Mouse (Mus musculus) forebrain, embryonic 14.5 days (tissue): ENCODE measurements around the gene Zfp467. TPM values are rescaled to one million over a fixed set of nuclear protein-coding genes. Genes with fewer than 3 reads are reported as not detected.
A peak's percentile ranks its signal among the peaks of the same experiment; 100 is the strongest.

ENCODE experiments used
- ATAC-seq: fragments of 200-750 bp; cut with Nextera tagmentation; 2 replicates; pipeline ENCODE4 v1.8.0; 2017; ENCODE audit warnings: mild to moderate bottlenecking, moderate library complexity
- DNase-seq: peaks from one replicate; pipeline ENCODE4 v3.0.0-alpha.2; 2015; ENCODE audit warnings: low spot score
- H3K27ac ChIP-seq: fragments of 300-500 bp; sonication (generic); 2 replicates; pipeline ENCODE4 v1.5.1; 2014; ENCODE audit warnings: low read depth, mild to moderate bottlenecking, control low read depth, low read length, moderate library complexity
- H3K27me3 ChIP-seq: fragments of 300-500 bp; sonication (generic); replicated peaks from 2 replicates; pipeline ENCODE4 v1.6.1; 2014; ENCODE audit warnings: low read length, control low read depth, mixed read lengths; ENCODE audit not compliant: control insufficient read depth, insufficient read depth
- H3K36me3 ChIP-seq: fragments of 300-500 bp; sonication (generic); 2 replicates; pipeline ENCODE4 v1.6.1; 2014; ENCODE audit warnings: low read length, control low read depth; ENCODE audit not compliant: control insufficient read depth, insufficient read depth
- H3K4me1 ChIP-seq: fragments of 300-500 bp; sonication (generic); 2 replicates; pipeline ENCODE4 v1.6.1; 2014; ENCODE audit warnings: antibody characterized with exemption, low read length, control low read depth; ENCODE audit not compliant: control insufficient read depth, insufficient read depth
- H3K4me2 ChIP-seq: fragments of 300-500 bp; sonication (generic); 2 replicates; pipeline ENCODE4 v1.6.1; 2014; ENCODE audit warnings: mild to moderate bottlenecking, control low read depth, low read length
- H3K4me3 ChIP-seq: fragments of 300-500 bp; sonication (generic); 2 replicates; pipeline ENCODE4 v1.5.1; 2014; ENCODE audit warnings: low read depth, low read length, control low read depth
- H3K9ac ChIP-seq: fragments of 300-500 bp; sonication (generic); 2 replicates; pipeline ENCODE4 v1.6.1; 2014; ENCODE audit warnings: mild to moderate bottlenecking, low read length, control low read depth, moderate library complexity
- H3K9me3 ChIP-seq: fragments of 300-500 bp; sonication (generic); replicated peaks from 2 replicates; pipeline ENCODE4 v1.6.1; 2016; ENCODE audit warnings: low read length, control low read depth, mixed read lengths; ENCODE audit not compliant: control insufficient read depth
- WGBS: fragments of 180-500 bp; shearing (Covaris S2); extraction: QIAGEN DNeasy Blood & Tissue Kit; methylation state at CpG from one replicate; pipeline ENCODE4 v1.1.7; 2014; 5-methylcytosine and 5-hydroxymethylcytosine counted together
- polyA plus RNA-seq: library from polyadenylated mRNA; unstranded; fragments of >200 nt; fragmentation: Nextera tagmentation; extraction: Ambion mirVana; gene quantifications from 2 replicates; pipeline ENCODE4 v1.2.1, GENCODE M21; 2014

Gene Zfp467
- polyA plus RNA-seq, 1 experiment from 2014 or later: 29.9 TPM

DNA sequence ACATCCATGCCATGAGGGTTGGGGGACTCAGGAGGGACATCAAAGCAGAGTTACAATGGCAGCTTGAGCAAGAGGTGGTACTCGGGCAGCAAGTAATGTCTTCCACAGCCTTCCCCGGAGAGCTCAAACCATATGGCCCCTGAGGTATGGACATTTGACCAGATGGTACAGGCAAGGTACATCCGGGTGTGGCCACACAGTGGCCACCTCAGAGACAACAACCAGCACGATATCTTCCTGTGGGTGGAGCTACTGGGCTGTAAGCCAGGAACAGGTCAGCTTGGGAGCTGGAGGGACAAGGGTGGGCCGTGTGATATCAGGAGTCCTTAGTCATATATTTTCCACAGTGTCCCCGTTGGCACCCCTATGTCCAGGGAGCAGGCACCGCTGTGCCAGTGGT, 21.9 kb upstream of the Zfp467 start:
- no peaks in the 10 kb centered on the region for H3K36me3 ChIP-seq
- DNase-seq (no peak), ATAC-seq (no peak)
- H3K4me2 ChIP-seq: no peak overlapping the region
- H3K27me3 ChIP-seq: no peaks in the 10 kb centered on the region
- WGBS: 83% methylated on average over 7 of the region's 7 CpGs
- no peaks in the 10 kb centered on the region for H3K9me3 ChIP-seq
- no peak overlapping the region for H3K27ac ChIP-seq
- no peaks in the 10 kb centered on the region for H3K4me1 ChIP-seq
- H3K4me3 ChIP-seq: no peak overlapping the region
- H3K9ac ChIP-seq: no peak overlapping the region

- ATAC-seq: no peak
- H3K4me1 ChIP-seq: no peaks in the 10 kb centered on the region
- no peak overlapping the region for H3K4me2 ChIP-seq
- no peaks in the 10 kb centered on the region for H3K36me3 ChIP-seq
- H3K27ac ChIP-seq: no peak overlapping the region
- DNase-seq: no peak
- H3K9ac ChIP-seq: no peak overlapping the region
- no peaks in the 10 kb centered on the region for H3K9me3 ChIP-seq
- no peak overlapping the region for H3K4me3 ChIP-seq
- WGBS: 34% methylated on average over 6 of the region's 6 CpGs
- H3K27me3 ChIP-seq: no peaks in the 10 kb centered on the region
Measured at GRCm38 (mm10) chr6:48466715-48467114, 21.1 kb upstream of the Zfp467 start.

DNA sequence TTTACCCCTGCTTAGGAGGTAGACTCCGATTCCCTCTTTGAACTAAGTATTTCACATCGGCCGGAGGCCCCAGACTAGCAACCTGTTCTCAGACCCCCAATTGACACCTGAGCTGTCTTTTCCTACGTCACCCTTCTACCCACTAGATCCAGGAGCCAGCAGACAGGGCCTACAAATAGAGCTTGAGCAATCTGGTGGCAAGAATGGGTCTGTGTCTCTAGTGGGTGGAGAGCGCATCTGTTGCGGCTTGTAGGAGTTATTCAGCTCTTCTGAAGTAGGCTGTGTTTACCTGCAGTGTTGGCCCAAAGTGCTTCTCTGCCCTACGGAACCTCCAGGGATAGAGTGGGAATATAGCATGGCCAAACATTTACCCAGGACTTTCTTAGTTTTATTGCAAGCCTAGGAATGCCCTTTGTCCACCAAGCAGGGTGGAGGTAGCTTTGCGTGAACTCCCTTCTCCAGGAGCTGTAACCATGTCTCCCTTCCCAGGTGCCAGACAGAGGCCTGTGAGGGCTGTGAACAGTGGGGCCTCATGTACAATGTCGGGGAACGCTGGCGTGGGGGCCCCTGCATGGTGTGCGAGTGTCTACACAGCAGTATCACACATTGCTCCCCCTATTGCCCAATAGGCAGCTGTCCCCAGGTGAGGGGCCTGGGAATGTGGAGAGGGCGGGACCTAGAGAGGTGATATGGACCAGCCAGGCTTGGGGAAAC, 19.5 kb upstream of the Zfp467 start:
- no peak overlapping the region for H3K4me2 ChIP-seq
- no peaks in the 10 kb centered on the region for H3K4me1 ChIP-seq
- H3K36me3 ChIP-seq: no peaks in the 10 kb centered on the region
- H3K27ac ChIP-seq: no peak overlapping the region
- no peak for DNase-seq
- no peak overlapping the region for H3K9ac ChIP-seq
- H3K27me3 ChIP-seq: no peaks in the 10 kb centered on the region
- H3K9me3 ChIP-seq: no peaks in the 10 kb centered on the region
- no peak overlapping the region for H3K4me3 ChIP-seq
- 94% methylated on average over 13 of the region's 13 CpGs for WGBS
- no peak for ATAC-seq

GRCm38 (mm10) chr6:48452771-48453170, 7.1 kb upstream of the Zfp467 start:
- H3K36me3 ChIP-seq: no peaks in the 10 kb centered on the region
- no peaks in the 10 kb centered on the region for H3K27me3 ChIP-seq
- no peaks in the 10 kb centered on the region for H3K9me3 ChIP-seq
- H3K4me3 ChIP-seq: no peak overlapping the region
- ATAC-seq: no peak
- no peak overlapping the region for H3K27ac ChIP-seq
- H3K9ac ChIP-seq: no peak overlapping the region
- no peak overlapping the region for H3K4me2 ChIP-seq
- H3K4me1 ChIP-seq: no peaks in the 10 kb centered on the region
- no peak for DNase-seq
- WGBS: 63% methylated on average over 3 of the region's 3 CpGs

GRCm38 (mm10) chr6:48452151-48452550, 6.5 kb upstream of the Zfp467 start:
- no peak for DNase-seq
- H3K4me3 ChIP-seq: no peak overlapping the region
- H3K9me3 ChIP-seq: no peaks in the 10 kb centered on the region
- WGBS: 53% methylated on average over 1 of the region's 1 CpGs
- no peaks in the 10 kb centered on the region for H3K27me3 ChIP-seq
- no peaks in the 10 kb centered on the region for H3K36me3 ChIP-seq
- no peak for ATAC-seq
- no peaks in the 10 kb centered on the region for H3K4me1 ChIP-seq
- H3K9ac ChIP-seq: no peak overlapping the region
- H3K27ac ChIP-seq: no peak overlapping the region
- no peak overlapping the region for H3K4me2 ChIP-seq

DNA sequence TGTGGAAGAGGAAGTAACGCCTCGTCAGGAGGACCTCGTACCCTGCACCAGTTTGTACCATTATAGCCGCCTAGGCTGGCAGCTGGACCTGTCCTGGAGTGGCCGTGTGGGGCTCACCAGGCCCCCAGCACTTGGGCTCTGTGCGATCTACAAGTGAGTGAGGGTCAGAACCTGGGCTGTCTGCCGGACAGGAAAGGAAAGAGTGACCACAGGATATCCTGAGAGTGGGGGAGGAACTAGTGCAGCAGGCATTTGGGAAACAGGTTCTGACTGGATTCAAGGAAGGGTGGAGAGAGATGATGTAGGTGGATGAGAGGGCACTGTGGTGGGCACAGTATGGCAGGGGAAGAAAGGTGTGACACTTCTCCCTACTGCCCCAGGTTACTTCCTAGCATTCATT, 2.9 kb upstream of the Zfp467 start:
- Histone ChIP-seq H3K4me1 (peaks cover 3% of the 10 kb centered on the region; the same call in 1 of the 2 replicates), H3K27ac (no peak overlapping the region), H3K9me3 (no peaks in the 10 kb centered on the region), H3K27me3 (no peaks in the 10 kb centered on the region), H3K36me3 (no peaks in the 10 kb centered on the region), H3K4me2 (no peak overlapping the region), H3K9ac (no peak overlapping the region), H3K4me3 (no peak overlapping the region)
- ATAC-seq: no peak
- no peak for DNase-seq
- WGBS: 84% methylated on average over 7 of the region's 7 CpGs

DNA sequence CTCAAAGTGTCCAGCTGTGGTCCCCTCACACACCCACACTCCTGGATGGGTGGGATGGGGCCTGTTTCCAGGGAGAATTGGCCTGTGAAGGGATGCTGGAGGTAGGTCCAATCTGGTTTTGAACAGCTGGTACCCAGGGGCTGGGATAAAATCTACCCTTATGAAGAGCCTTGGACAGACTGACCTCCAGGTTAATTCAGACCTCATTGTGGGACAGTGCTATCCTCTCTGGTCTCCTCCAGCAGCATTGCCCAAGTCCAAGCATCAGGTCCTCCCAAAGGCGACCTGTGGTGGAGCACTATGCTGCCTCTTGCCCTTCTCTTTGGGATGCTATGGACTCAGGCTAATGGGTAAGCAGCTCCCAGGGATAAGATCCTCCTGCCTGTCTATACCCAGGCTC, 2.3 kb upstream of the Zfp467 start, which contains the start of gene Sspo:
Gene Sspo (plus strand): TSS at position 301 of the 400 bp plus-strand sequence.
- DNase-seq: no peak
- no peaks in the 10 kb centered on the region for H3K27me3 ChIP-seq
- ATAC-seq: no peak
- 77% methylated on average over 1 of the region's 1 CpGs for WGBS
- H3K4me3 ChIP-seq: no peak within 1 kb of the TSS
- H3K4me1 ChIP-seq: peaks cover 6% of the 10 kb centered on the region; the same call in 1 of the 2 replicates
- H3K4me2 ChIP-seq: no peak within 1 kb of the TSS
- H3K36me3 ChIP-seq: no peaks in the 10 kb centered on the region
- H3K9me3 ChIP-seq: no peaks in the 10 kb centered on the region
- no peak within 1 kb of the TSS for H3K27ac ChIP-seq
- no peak within 1 kb of the TSS for H3K9ac ChIP-seq

GRCm38 (mm10) chr6:48446896-48447295, 1.3 kb upstream of the Zfp467 start:
- Histone ChIP-seq H3K27ac (no peak overlapping the region), H3K4me3 (no peak overlapping the region), H3K36me3 (peaks cover 7% of the 10 kb centered on the region), H3K27me3 (no peaks in the 10 kb centered on the region), H3K9me3 (no peaks in the 10 kb centered on the region), H3K4me1 (peaks cover 6% of the 10 kb centered on the region; the same call in 1 of the 2 replicates), H3K9ac (no peak overlapping the region), H3K4me2 (no peak overlapping the region)
- DNase-seq: no peak
- WGBS: 81% methylated on average over 3 of the region's 3 CpGs
- ATAC-seq: no peak

DNA sequence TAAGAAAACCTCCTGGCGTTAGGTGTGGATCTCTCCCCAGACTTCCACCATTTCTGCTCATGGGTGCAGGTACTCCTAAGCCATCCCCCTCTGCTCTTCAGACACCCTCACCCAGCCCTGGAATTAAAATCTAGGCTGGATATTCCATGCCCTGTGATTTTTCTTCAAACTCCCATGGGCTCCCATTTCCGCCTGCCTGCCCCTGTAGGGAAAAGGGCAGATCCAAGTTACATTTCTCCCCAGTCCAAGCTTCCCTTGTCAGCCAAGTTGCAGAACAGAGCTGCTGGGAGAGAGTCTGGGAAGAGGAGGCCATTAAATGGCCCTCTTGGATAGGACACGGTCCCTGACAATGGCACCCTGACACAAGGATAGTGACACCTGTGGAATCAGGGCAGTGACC, 631 bp upstream of the Zfp467 start:
- Histone ChIP-seq H3K9ac (peak overlapping the region; percentile 84), H3K27me3 (no peaks in the 10 kb centered on the region), H3K36me3 (peaks cover 14% of the 10 kb centered on the region), H3K27ac (peak overlapping the region; percentile 82; the same call in 1 of the 2 replicates), H3K4me3 (peak overlapping the region; percentile 81), H3K4me2 (peak overlapping the region; percentile 91), H3K9me3 (no peaks in the 10 kb centered on the region), H3K4me1 (peaks cover 6% of the 10 kb centered on the region; the same call in 1 of the 2 replicates)
- ATAC-seq (no peak), DNase-seq (no peak)
- WGBS: 74% methylated on average over 2 of the region's 3 CpGs
